Mouse (Mus musculus) MEL (cell line): ENCODE measurements around the gene Map3k3.

ENCODE experiments used
- CTCF ChIP-seq, 3 experiments: IDR thresholded peaks in 2 of 3; conservative IDR thresholded peaks in 1 of 3; 2 replicates each; pipeline ENCODE4 v1.5.1; 2011 to 2012; ENCODE audit warnings: low read length in 3 of 3, low read depth in 2 of 3, mild to moderate bottlenecking in 2 of 3, improper control_type of control experiment in 1 of 3, inconsistent platforms in 1 of 3, mixed read lengths in 1 of 3, moderate library complexity in 1 of 3; ENCODE audit not compliant: control insufficient read depth in 1 of 3, insufficient read depth in 1 of 3, poor library complexity in 1 of 3, severe bottlenecking in 1 of 3
- JUND ChIP-seq: IDR thresholded peaks from 2 replicates; pipeline ENCODE4 v1.6.1; 2011; ENCODE audit warnings: low read depth, mild to moderate bottlenecking, improper control_type of control experiment, low read length
- TAL1 ChIP-seq: IDR thresholded peaks from 2 replicates; pipeline ENCODE4 v1.6.1; 2012; ENCODE audit warnings: mild to moderate bottlenecking, inconsistent platforms, low read length, moderate library complexity, mixed read lengths

DNA sequence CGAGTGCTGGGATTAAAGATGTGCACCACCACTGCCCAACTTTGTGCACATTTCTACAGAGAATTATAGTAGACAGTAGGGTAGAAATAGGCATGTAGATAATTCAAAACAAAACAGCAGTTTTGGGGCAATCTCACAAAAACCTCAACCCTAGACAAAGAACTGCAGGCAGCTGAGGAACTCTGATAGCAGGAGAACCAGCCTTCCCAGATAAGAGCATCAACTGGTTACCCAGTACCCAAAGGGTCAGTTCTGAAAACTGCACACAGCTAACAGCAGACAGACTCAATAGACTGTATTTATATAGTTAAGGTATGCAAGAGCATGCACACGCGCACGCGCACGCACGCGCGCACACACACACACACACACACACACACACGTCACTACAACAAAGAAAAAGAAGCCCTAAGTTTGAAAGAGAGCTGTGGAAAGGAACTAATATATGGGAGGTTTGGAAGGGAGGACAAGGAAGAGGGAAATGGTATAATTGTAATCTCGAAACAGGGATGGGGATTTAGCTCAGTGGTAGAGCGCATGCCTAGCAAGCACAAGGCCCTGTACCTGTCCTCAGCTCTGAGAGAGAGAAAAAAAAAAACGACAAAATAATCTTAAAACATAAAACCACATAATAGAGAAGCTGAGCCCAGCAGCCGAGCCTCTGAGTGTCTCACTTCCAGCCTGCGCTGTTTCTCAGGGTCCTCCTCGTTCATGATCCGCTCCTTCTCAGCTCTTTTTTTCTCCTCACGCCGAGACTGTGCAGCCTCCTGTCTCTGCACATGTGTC lies 117.1 kb downstream of the Map3k3 start:
- TF ChIP-seq TAL1 (peak; percentile 91), JUND (no peak), CTCF (IDR thresholded peaks at IDR 0.05 in 2 of 3, conservative IDR thresholded peaks at IDR 0.05 in 1 of 3; ENCODE audit: control insufficient read depth in 1 of 3, insufficient read depth in 1 of 3, low read depth in 2 of 3, low read length in 3 of 3, poor library complexity in 1 of 3, severe bottlenecking in 1 of 3) (no peak)
